Mouse (Mus musculus) erythroblast, embryonic 14.5 days (primary cell): Measurements from ENCODE around the gene Plcb4. TPM values are rescaled to one million over a fixed set of nuclear protein-coding genes. Genes with fewer than 3 reads are reported as not detected.

ENCODE experiments used
- H3K27me3 ChIP-seq: 2 replicates; pipeline ENCODE4 v1.6.1; 2012; ENCODE audit warnings: inconsistent platforms; ENCODE audit not compliant: control insufficient read depth
- H3K36me3 ChIP-seq: 2 replicates; pipeline ENCODE4 v1.6.1; 2012; ENCODE audit warnings: mild to moderate bottlenecking, inconsistent platforms; ENCODE audit not compliant: control insufficient read depth
- H3K4me1 ChIP-seq: 2 replicates; pipeline ENCODE4 v1.6.1; 2012; ENCODE audit warnings: inconsistent platforms; ENCODE audit not compliant: control insufficient read depth
- H3K4me3 ChIP-seq: replicated peaks from 2 replicates; pipeline ENCODE3; 2012; ENCODE audit warnings: moderate library complexity, mild to moderate bottlenecking, inconsistent platforms
- H3K9me3 ChIP-seq: 2 replicates; pipeline ENCODE4 v1.6.1; 2012; ENCODE audit warnings: low read length, inconsistent platforms, mixed read lengths; ENCODE audit not compliant: control insufficient read depth
- GATA1 ChIP-seq: IDR thresholded peaks from 2 replicates; pipeline ENCODE4 v1.6.1; 2012; ENCODE audit warnings: low read length, inconsistent platforms, mixed read lengths
- TAL1 ChIP-seq: IDR thresholded peaks from 3 replicates; pipeline ENCODE4 v1.6.1; 2012; ENCODE audit warnings: low read length, inconsistent platforms, mixed read lengths
- polyA plus RNA-seq: library from polyadenylated mRNA; stranded (reverse); fragments of >175 nt; gene quantifications from 2 replicates; pipeline ENCODE4 v1.2.3, GENCODE M21; 2012

Gene Plcb4
- polyA plus RNA-seq, 1 experiment = not detected

GRCm38 (mm10) chr2:135683684-135684440 is 25.1 kb downstream of the Plcb4 start:
- Histone ChIP-seq H3K9me3 (no peaks in the 10 kb centered on the region), H3K36me3 (no peaks in the 10 kb centered on the region), H3K4me1 (no peaks in the 10 kb centered on the region), H3K27me3 (no peaks in the 10 kb centered on the region), H3K4me3 (no peak overlapping the region)
- no peak for TF ChIP-seq TAL1
- no peak for TF ChIP-seq GATA1

- no peak overlapping the region for H3K4me3 ChIP-seq
- H3K27me3 ChIP-seq = no peaks in the 10 kb centered on the region
- H3K9me3 ChIP-seq = no peaks in the 10 kb centered on the region
- TF ChIP-seq GATA1 = no peak
- no peak for TF ChIP-seq TAL1
- no peaks in the 10 kb centered on the region for H3K36me3 ChIP-seq
- H3K4me1 ChIP-seq = no peaks in the 10 kb centered on the region
Observed at GRCm38 (mm10) chr2:135686692-135687091, 27.9 kb downstream of the Plcb4 start.

- Histone ChIP-seq H3K9me3 (no peaks in the 10 kb centered on the region), H3K4me1 (no peaks in the 10 kb centered on the region), H3K36me3 (no peaks in the 10 kb centered on the region), H3K27me3 (no peaks in the 10 kb centered on the region), H3K4me3 (no peak overlapping the region)
- TF ChIP-seq GATA1 (no peak), TAL1 (no peak)
Observed at GRCm38 (mm10) chr2:135687585-135687984, 28.8 kb downstream of the Plcb4 start.

GRCm38 (mm10) chr2:135692568-135693488 is 34.0 kb downstream of the Plcb4 start:
- no peaks in the 10 kb centered on the region for H3K9me3 ChIP-seq
- H3K4me1 ChIP-seq = 0 out of 2 replicates have a peak, but pooled peaks cover 2% of the 10 kb centered on the region
- H3K27me3 ChIP-seq = no peaks in the 10 kb centered on the region
- H3K36me3 ChIP-seq = no peaks in the 10 kb centered on the region
- TF ChIP-seq GATA1 = no peak
- TF ChIP-seq TAL1 = no peak
- H3K4me3 ChIP-seq = no peak overlapping the region

- no peaks in the 10 kb centered on the region for H3K9me3 ChIP-seq
- H3K27me3 ChIP-seq = no peaks in the 10 kb centered on the region
- TF ChIP-seq GATA1 (no peak), TAL1 (0 out of 3 replicates have a peak, but pooled peaks have one; percentile 15)
- no peaks in the 10 kb centered on the region for H3K36me3 ChIP-seq
- H3K4me1 ChIP-seq = peaks cover 17% of the 10 kb centered on the region
- H3K4me3 ChIP-seq = no peak overlapping the region
Observed at GRCm38 (mm10) chr2:135700686-135701413, 42.0 kb downstream of the Plcb4 start.

GRCm38 (mm10) chr2:135704673-135705072 is 45.9 kb downstream of the Plcb4 start:
- H3K27me3 ChIP-seq = no peaks in the 10 kb centered on the region
- TF ChIP-seq TAL1 = no peak
- no peaks in the 10 kb centered on the region for H3K36me3 ChIP-seq
- no peaks in the 10 kb centered on the region for H3K9me3 ChIP-seq
- peaks cover 14% of the 10 kb centered on the region for H3K4me1 ChIP-seq
- no peak overlapping the region for H3K4me3 ChIP-seq

GRCm38 (mm10) chr2:135707305-135707704 is 48.5 kb downstream of the Plcb4 start:
- TF ChIP-seq TAL1 = no peak
- TF ChIP-seq GATA1 = no peak
- Histone ChIP-seq H3K4me3 (no peak overlapping the region), H3K27me3 (no peaks in the 10 kb centered on the region), H3K36me3 (no peaks in the 10 kb centered on the region), H3K4me1 (no peaks in the 10 kb centered on the region; the same call in 1 of the 2 replicates), H3K9me3 (no peaks in the 10 kb centered on the region)

- H3K4me3 ChIP-seq = no peak overlapping the region
- H3K27me3 ChIP-seq = no peaks in the 10 kb centered on the region
Observed at GRCm38 (mm10) chr2:135708386-135708785, 49.6 kb downstream of the Plcb4 start.

More at GRCm38 (mm10) chr2:135708386-135708785, 49.6 kb downstream of the Plcb4 start:
- no peaks in the 10 kb centered on the region for H3K9me3 ChIP-seq
- TF ChIP-seq GATA1 (no peak), TAL1 (no peak)
- no peaks in the 10 kb centered on the region; the same call in 1 of the 2 replicates for H3K4me1 ChIP-seq
- no peaks in the 10 kb centered on the region for H3K36me3 ChIP-seq
